Mouse (Mus musculus): ENCODE measurements around the gene Bfar.
A peak's percentile ranks its signal among the peaks of the same experiment; 100 is the strongest.
"Not testable (repeated sequence)": the region's sequence is repeated elsewhere in the genome, so short reads cannot be mapped to it uniquely, and the experiment has no call there.

Gene Bfar

DNA sequence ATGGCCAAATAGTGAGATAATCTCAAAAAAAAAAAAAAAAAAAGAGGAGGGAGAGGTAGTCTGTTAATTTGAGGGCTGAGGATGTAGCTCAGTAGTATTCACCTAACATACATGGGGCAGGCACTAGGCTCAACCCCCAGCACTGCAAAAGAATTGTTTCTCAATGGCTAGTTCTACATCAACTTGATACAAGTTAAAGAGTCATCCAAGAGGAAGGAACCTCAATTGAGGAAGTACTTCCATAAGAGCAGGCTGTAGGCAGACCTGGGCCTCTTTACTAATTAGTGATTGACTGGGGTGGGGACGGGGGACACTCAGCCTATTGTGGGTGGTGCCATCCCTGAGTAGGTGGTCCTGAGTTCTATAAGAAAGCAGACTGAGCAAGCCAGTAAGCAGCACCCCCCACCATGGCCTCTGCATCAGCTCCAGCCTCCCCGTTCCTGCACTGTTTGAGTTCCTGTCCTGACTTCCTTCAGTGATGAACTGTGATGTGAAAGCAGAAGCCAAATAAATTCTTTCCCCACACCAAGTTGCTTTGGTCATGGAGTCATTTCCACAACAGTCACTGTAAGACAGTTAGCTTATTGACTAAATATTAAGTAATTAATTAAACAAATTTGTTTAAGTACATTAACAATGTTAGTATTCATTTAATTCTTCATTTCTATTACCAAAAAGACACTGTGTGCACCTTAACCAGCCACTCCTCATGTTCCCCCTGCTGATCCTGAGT lies 45.3 kb downstream of the Bfar start:
- no peak for DNase-seq (ENCODE audit: low read depth, low spot score)

DNA sequence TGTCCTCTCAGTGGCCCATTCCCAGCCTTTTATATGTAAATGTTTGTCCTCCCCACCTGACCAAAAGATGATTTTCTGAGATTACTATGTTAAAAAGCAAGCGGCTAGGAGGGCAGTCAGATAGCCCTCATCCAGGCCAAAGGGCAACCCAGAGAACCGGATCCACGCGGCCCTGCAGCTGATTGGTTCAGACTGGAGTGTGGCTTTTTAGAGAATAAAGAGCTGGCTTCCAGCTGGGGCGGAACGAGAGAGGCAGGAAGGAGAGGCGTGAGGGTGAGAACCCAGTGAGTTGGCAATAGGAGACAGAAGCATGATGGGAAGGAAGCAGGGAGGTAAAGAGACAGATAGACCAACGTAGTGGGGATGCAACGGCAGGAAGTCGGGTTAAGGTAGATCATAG lies 51.3 kb downstream of the Bfar start:
- no peak for DNase-seq (ENCODE audit: low read depth, low spot score)

- DNase-seq (ENCODE audit: low read depth, low spot score): no peak
Observed at GRCm38 (mm10) chr16:13727811-13728335, 56.2 kb downstream of the Bfar start.

DNA sequence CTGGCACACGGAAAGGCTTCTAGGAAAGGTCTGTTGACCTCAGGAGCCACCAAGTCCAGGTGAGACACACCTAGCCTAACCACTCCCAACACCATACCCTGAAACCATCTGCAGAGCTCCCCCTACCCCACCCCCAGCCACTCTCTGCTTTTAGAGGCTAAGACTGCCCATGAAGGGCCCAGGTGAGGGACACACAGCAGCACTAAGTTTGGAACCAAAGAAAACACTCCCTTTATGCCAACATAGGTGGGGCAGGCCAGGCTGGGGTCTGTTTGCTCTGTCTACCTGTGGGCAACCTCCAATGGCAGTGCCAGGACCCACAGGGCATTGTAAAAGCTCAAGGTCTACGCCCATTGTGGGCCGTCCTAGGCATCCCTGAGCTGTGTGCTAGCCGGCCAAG lies 57.8 kb downstream of the Bfar start:
- no peak for DNase-seq (ENCODE audit: low read depth, low spot score)

- DNase-seq (ENCODE audit: low read depth, low spot score): no peak
Observed at GRCm38 (mm10) chr16:13730285-13731255, 58.9 kb downstream of the Bfar start, which contains the start of gene Pla2g10. Pla2g10 (minus strand) TSS chr16:13730983.

DNA sequence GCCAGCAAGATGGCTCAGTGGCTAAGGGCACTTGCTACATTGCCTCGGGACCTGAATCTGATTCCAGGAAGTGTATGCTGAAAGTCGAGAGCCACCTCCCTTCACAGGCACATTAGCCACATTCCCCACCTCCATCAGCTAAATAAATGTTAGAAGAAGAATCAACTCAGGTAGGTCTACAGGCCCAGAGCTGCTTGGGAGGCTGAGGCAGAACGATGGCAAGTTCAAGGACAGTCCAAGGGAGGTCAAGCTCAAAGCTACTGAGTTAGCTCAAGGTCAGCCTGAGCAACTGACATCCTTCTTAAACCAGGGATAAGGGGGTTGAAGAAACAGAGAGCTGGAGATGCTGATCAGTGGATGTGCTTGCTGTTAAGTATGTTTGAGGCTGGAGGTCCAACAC lies 61.1 kb downstream of the Bfar start:
- DNase-seq (ENCODE audit: low read depth, low spot score): no peak

- DNase-seq (ENCODE audit: low read depth, low spot score): peak; percentile 46
Observed at GRCm38 (mm10) chr16:13733518-13734137, 62.0 kb downstream of the Bfar start.

GRCm38 (mm10) chr16:13735977-13736376 lies 64.3 kb downstream of the Bfar start:
- DNase-seq (ENCODE audit: low read depth, low spot score): no peak

- not testable (repeated sequence) for DNase-seq (ENCODE audit: low read depth, low spot score)
Observed at GRCm38 (mm10) chr16:13739044-13739443, 67.4 kb downstream of the Bfar start.

DNA sequence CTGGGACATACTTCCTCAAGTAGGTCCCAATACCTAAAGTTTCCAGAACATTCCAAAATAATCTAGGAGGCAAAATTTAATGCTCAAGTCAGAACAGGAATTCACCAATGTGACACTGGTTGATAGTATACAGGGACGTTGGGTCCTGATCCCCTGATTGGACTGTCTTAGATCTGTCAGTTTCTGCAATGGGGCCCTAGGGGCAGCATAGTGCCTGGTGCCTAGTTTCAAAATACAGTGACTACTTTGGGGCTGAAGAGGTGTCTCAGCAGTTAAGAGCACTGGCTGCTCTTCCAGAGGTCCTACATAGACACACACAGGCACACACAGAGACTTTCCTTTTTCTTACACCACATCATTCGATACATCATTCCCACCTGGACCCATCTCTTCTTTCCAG lies 69.2 kb downstream of the Bfar start:
- DNase-seq (ENCODE audit: low read depth, low spot score): no peak

DNA sequence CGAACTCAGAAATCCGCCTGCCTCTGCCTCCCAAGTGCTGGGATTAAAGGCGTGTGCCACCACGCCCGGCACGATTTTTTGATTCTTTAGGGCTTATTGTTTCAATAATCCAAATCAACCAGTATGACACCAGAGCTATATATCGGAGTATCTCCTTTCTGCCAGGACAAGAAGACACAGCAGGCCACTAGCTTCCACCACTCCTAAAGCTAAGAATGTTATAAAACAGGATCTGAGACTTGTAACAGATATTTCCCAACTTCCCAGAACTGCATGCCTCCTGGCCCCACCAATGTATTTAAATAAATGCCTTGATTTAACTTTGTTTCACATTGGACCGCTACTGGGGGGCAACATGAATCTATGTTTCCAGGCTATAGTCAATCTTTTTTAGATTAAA lies 76.0 kb downstream of the Bfar start:
- DNase-seq (ENCODE audit: low read depth, low spot score): no peak

DNA sequence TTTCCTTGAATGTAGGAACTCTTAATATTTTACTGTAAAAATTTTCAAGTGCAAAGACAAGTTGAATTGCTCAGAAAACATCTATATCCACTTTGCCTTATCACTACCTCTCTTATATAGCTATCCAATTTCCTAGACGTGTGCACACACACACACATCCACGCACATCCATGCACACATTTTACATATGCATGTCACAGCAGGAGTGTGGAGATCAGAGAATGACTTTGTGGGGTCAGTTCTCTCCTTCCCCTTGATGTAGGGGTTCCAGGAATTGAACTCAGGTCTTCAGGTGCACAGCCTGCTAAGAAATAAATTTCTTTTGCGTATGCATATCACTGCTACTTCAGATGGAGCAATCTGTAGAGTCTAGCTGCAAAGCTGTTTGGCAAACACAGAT lies 76.5 kb downstream of the Bfar start:
- DNase-seq (ENCODE audit: low read depth, low spot score): no peak

- not testable (repeated sequence) for DNase-seq (ENCODE audit: low read depth, low spot score)
Observed at GRCm38 (mm10) chr16:13748813-13749212, 77.2 kb downstream of the Bfar start.

DNA sequence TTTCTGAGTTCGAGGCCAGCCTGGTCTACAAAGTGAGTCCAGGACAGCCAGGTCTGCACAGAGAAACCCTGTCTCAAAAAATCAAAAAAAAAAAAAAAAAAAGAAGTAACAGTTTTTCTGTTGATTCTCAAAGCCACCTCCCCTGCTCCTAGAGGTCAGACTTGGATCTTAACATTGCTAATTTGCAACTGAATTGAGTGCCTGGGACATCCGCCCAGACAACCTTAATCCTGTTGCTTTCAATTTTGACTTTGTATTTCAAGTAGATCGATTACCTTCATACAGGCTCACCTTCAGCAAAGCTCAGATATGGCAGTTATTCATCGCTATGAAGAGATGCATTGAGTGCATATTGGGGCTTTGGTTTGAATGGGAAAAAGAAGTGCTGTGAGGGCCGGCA lies 77.6 kb downstream of the Bfar start:
- no peak for DNase-seq (ENCODE audit: low read depth, low spot score)

DNA sequence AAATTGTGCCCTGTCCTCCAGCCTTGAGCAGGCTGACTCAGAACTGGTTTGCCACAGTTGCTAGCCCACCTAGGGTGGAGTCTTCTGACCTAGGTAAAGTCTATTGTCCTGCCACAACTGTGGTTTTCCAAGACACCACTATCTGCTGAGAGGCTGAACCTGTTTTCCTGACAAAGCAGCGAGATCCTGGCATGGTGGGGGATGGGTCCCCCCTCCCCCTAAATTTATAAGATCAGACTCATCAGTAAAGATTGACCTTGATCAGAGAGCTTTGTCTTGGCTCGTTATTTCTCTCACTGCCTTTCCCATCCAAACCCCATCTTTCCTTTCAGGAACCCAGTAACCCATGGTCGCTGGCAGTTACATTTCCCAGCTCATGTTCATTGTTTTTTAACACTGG lies 78.3 kb downstream of the Bfar start:
- DNase-seq (ENCODE audit: low read depth, low spot score): no peak

GRCm38 (mm10) chr16:13750626-13751025 lies 79.0 kb downstream of the Bfar start:
- DNase-seq (ENCODE audit: low read depth, low spot score): no peak
